22 mouse cellular contexts compared by ENCODE assay signal in the genomic region with DNA sequence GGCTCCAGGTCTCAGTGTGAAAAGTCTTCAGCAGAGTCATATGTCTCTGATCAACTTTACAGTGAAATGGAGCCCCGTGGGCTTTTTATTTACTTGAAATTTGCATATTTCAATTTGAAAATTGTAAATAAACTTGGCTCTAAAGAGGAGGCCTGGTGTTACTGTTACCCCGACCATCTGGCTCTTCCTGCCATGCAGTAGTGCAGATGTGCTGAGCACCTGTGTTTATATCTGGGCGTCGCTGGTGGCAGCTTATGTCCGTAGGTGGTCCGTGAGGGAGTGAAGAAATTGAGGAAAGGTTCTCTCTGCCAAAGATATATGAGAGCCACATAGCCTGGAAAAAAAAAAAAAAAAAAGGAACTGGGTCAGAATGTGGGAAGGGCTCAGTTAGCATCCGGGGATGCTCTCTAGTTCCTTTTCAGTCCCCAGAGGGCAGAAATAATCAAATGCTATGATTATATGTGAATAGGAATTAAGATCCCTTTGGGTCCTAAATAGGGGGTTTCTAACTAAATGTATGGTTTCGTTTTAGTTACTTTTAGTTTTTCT. TPM values are rescaled to one million over a fixed set of nuclear protein-coding genes. Genes with fewer than 3 reads are reported as not detected.
"Had no signal": no experiment of that assay in that cellular context is flagged by ENCODE, and none has a peak within 500 bp of the region (broad histone marks: within the 10 kb centered on the region; RNA-seq: fewer than 3 reads in every experiment).

No protein-coding gene starts in this region.

- H3K4me1 ChIP-seq: stomach, embryonic 15.5 days had no signal

- H3K9me3 ChIP-seq: limb, embryonic 15.5 days; liver, embryonic 12.5 days; midbrain, embryonic 10.5 days; neural tube, embryonic 12.5 days; stomach, embryonic 15.5 days had no signal

- H3K4me3 ChIP-seq: layer of hippocampus, adult 2 months; left cerebral cortex, adult 2 months; limb, embryonic 15.5 days; liver, embryonic 12.5 days; midbrain, embryonic 10.5 days; neural tube, embryonic 12.5 days; stomach, embryonic 15.5 days had no signal

- DNase-seq: kidney, adult 18-20 months; kidney, postnatal 10 days; kidney, postnatal 4 days; lung, embryonic 14.5 days; lung, postnatal 10 days; lung, postnatal 4 days; midbrain, embryonic 14.5 days; retina, postnatal 1 day had no signal

- ATAC-seq: inflammation-experienced regulatory T-cells, adult 6 months; liver, embryonic 12.5 days had no signal

- H3K27me3 ChIP-seq: limb, embryonic 15.5 days; liver, embryonic 12.5 days; neural tube, embryonic 12.5 days; stomach, embryonic 15.5 days had no signal

- H3K36me3 ChIP-seq: limb, embryonic 15.5 days; liver, embryonic 12.5 days; midbrain, embryonic 10.5 days; neural tube, embryonic 12.5 days; stomach, embryonic 15.5 days had no signal

- H3K27ac ChIP-seq: layer of hippocampus, adult 2 months; left cerebral cortex, adult 2 months; limb, embryonic 15.5 days; liver, embryonic 12.5 days; midbrain, embryonic 10.5 days; neural tube, embryonic 12.5 days; stomach, embryonic 15.5 days had no signal

- H3K9ac ChIP-seq: limb, embryonic 15.5 days; liver, embryonic 12.5 days; lung, embryonic 14.5 days; neural tube, embryonic 12.5 days; stomach, embryonic 15.5 days had no signal

- H3K4me2 ChIP-seq: limb, embryonic 15.5 days; liver, embryonic 12.5 days; lung, embryonic 14.5 days; neural tube, embryonic 12.5 days; stomach, embryonic 15.5 days had no signal

RNA-seq across cellular contexts. Expression of a gene that starts 2.6 kb away (rescaled TPM):
- total RNA-seq: left cerebral cortex, postnatal 25 days; monocyte, adult 5-6 weeks; neutrophil, adult 5-6 weeks had no signal
- polyA plus RNA-seq: inflammation-experienced regulatory T-cells, adult 6 months; limb, embryonic 11.5 days; liver, embryonic 12.5 days; liver, embryonic 16.5 days; lung, embryonic 14.5 days; midbrain, embryonic 14.5 days; neural tube, embryonic 12.5 days; spleen, adult 2 months had no signal

RNA-seq across cellular contexts. Expression of a gene that starts 29.1 kb away (rescaled TPM):
- polyA plus RNA-seq: limb, embryonic 11.5 days; limb, embryonic 15.5 days; neural tube, embryonic 12.5 days had no signal
